Mouse (Mus musculus): Measurements from ENCODE around the gene Zbtb2. TPM values are rescaled to one million over a fixed set of nuclear protein-coding genes. Genes with fewer than 3 reads are reported as not detected.

The Zbtb2 gene
- total RNA-seq, 2 experiments from 2014 or later: 4.4 to 5.2 TPM

GRCm38 (mm10) chr10:4334039-4334683 is 53.7 kb downstream of the Zbtb2 start:
- peak; percentile 79 for DNase-seq (ENCODE audit: low spot score)

GRCm38 (mm10) chr10:4333319-4333718 is 54.6 kb downstream of the Zbtb2 start:
- DNase-seq (ENCODE audit: low spot score): peak; percentile 52

GRCm38 (mm10) chr10:4332228-4332979 is 55.5 kb downstream of the Zbtb2 start:
- no peak for DNase-seq (ENCODE audit: low spot score)

DNA sequence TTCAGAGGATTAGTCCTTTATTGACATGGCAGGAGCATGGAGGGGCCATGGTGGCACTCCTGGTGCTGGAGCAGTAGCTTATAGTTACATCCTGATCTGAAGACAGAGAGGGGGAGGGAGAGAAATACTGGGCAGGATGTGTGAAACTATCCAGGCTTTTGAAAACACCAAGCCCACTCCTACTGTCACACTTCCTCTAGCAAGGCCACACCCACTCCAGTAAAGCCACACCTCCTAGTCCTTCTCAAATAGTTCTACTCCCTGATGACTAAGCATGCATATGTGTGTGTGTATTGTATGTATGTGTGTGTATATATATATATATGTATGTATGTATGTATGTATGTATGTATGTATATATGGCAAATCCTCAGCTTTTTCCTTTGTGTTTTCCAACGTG is 60.2 kb downstream of the Zbtb2 start:
- no peak for DNase-seq (ENCODE audit: low spot score)

GRCm38 (mm10) chr10:4325562-4325961 is 62.3 kb downstream of the Zbtb2 start:
- DNase-seq (ENCODE audit: low spot score): no peak

DNA sequence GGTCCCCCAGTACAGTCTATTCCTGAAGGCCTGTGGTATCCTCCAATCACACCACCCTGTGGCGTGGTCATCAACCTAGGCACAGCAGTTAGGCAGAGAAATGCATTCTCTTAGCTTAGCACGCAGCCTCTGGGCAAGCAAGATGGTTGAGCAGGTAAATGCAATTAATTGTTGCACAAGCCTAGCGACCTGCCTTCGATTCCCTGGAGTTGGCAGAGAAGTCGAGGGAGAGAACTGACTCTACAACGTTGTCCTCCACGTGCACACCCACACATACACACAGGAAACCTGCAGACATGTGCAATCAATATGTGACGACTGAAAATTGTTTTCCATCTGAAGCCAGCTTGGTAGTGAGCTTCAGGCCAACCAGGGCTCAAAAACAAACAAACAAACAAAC is 64.0 kb downstream of the Zbtb2 start:
- DNase-seq (ENCODE audit: low spot score): no peak

Other genes with a start within 250 kb of the Zbtb2 start
- 10 to 100 TPM in 1 of 2 experiments, 1 to 10 TPM in 1; 7.2 to 13.8 TPM for gene Akap12, start 121.7 kb downstream of the Zbtb2 start, total RNA-seq (2021)
- gene Rmnd1, start 44.3 kb upstream of the Zbtb2 start, total RNA-seq (2021): 10 to 100 TPM; 32.3 to 35.2 TPM
- gene Armt1, start 44.4 kb upstream of the Zbtb2 start, total RNA-seq (2021): 10 to 100 TPM; 15.2 to 16.1 TPM
- under 1 TPM; 0.50 to 0.84 TPM for gene Ccdc170, start 94.4 kb upstream of the Zbtb2 start, total RNA-seq (2021)
- 10 to 100 TPM; 35.4 to 45.9 TPM for gene Esr1, start 223.5 kb upstream of the Zbtb2 start, total RNA-seq (2021)